Mouse (Mus musculus) frontal cortex, postnatal 10 days (tissue): Measurements from ENCODE around the gene Kdm2b.

Experiments used
- DNase-seq, 2 experiments: peaks; one replicate each; pipeline ENCODE4 v3.0.0; 2022; ENCODE audit warnings: low spot score in 2 of 2, mixed read lengths in 1 of 2

Kdm2b gene

DNA sequence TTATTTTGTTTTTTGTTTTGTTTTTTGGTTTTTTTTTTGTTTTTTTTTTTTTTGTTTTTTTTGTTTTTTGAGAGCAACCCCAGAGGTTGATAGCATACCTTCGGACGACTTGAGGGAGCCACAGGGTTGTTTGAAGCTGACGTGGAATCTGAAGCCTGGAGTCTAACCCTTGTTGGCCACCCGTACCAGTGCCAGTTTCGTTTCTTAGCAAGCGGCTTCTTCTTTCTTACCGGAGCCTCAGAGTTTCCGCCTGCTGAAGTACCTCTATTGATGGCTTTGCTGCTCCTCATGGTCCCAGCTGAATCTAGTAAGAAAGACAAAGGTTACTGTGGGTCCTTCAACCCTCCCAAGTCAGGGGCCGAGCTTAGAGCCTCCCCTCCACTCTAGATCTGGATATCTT, 22.1 kb upstream of the Kdm2b start:
- DNase-seq, result no peak

DNA sequence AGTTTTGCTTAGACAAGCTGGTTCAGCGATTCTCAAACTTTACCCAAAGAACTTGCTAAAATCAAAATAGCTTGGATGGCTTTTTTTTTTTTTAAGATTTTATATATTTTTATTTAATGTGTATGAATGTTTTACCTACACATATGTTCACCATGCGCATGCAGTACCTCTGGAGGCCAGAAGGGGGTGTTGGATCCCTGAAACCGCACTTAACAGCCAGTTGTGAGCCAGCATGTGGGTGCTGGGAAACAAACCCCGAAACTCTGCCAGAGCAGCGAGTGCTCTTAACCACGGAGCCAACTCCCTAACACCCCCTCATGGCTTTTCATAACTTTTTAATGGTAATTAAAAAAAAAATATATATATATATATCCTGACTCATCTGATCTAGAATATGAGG, 21.2 kb upstream of the Kdm2b start:
- DNase-seq, result no peak

DNA sequence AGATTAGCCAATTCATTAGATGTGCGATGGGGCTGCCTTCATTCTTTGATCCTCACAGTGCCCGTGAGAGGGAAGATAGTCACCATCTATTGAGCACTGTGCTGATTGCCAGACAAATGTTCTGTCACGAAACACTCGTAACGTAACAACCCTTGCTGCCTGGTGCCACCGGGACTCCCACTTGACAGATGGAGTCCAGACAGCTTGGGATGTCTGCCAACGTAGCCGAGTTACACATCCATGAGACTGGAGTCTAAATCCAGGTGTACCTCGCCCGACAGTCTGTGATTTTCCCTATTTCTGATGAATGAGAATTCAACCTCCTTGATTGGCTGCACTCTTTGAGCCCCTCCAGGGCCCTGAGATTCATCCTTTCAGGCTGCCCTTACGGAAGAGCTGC, 20.2 kb upstream of the Kdm2b start:
- DNase-seq, result no peak

DNA sequence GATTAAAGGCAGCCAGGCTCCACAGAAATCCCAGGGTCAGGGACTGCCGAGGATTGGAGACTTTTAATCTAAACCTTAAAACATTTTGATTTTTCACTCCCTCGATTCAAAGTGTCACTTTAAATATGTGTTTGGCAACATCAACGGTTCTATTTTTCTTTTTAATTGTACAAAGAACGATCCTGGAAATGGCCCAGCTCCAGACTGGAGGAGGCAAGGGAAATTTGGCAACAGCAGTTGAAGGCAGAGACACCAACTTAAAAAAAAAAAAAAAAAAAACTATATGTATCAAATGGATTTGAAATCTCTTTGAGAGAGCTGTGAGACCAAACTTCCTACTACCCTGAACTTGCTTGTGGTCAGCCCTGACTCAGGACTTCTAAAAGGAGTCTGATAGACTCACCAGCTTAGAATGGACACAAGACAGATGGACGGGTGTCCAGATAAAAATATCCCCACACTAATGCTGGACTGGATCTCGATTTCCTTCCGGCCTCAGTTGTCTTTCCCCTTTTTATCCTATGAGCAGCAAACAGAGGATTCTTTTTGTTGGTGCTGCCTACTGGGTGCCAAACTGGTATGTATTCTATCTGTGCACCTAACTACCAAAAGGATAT, 19.4 kb upstream of the Kdm2b start:
- DNase-seq, result no peak

DNA sequence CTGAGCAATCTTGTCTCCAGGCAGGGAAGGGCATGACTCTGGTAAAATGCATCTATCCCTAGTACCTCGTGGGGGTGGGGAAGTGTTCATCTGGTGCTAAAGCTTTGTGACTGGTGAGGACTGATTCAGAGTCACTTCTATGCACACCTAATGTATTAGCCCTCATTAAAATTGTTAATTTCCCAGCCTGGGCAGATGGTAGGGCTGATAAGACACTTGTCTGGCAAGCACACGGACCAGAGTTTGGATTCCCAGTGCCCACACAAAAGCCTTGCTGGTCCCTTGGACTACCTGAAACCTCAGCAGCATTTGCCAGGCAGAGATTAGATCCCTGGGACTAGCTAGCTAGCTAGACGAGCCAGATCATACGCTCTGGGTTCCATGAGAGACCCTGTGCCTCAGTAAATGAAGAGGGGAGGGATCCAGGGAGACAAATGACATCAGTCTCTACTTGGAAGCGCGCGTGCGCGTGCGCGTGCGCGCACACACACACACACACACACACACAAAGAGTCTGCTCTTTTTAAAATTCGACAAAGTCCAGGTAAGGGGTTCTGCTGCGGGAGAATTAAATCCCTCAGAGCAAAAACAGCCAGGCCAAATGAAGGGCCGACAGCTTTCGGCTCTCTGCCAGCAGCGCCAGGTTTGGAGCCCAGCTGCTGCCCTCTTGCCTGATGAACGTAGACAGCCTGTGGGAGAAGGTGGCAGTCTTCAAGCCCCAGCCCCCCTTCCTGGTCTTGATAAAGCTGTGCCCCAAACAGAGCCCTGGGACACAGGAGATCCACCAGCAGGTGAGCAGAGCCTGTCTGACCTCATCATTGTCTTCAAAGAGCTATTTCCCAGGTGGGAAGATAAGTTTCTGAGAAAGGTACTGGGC, 16.3 kb upstream of the Kdm2b start:
- DNase-seq, result no peak

DNA sequence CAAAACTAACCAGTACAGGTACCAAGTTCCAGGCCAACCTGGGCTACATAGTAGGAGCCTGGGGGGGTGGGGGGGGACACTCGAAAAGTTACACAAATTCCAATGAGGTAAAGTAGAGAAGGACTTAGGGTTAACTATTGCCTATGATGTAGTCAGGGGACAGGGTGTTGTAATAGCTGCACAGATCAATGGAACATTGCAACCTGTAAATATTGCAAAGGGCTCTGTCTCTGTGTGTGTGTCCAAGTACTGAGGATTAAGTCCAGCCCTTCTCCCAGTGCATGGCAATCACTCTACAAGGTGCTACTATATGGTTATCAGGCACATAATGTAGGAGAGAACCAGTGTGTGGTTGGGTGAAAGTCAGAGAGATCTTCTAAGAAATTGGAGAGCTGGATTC, 11.3 kb upstream of the Kdm2b start:
- DNase-seq, result no peak

DNA sequence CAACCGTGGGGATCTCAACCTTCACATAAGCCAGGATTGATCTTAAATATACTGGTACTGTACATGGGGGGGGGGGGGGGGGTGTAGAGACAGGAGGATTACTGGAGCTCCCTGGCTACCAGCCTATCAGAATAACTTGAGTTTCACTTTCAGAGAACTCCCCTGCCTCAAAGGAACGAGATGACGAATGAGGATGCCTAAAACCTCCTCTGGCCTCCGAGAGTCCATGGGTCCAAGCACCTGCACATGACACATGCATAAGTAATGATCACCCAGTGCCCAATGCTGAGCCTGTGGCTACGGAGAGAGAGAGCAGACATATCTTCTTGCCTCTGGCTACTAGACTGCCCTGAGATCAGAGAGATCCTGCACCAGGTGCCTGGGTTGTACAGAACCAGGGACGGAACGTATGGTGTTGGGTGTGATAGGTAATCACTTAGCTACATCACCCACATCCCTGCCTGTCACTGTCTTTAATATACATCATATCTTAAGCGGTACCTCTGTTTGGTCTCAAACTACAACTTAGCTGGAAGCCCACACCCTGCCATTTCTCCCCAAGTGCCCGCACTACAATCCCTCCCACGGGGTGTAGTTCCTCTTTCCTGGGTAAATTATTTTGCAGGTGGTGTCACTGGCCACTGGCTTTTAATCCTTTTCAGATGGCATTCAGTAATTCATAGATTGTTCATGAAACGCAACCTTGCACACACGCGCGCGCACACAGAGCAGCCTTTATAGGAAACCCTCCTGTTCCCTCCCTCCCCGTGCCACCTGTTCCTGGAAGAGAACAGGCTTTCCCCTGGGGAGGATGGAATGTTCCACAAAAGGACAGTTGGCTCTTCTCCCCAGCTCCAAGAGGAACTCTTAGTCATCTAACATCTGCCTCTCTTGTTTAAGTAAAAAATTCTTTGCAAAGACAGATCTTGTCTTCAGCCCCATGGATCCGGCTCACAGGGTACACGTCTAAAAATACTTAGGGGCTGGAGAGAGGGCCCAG, 7.9 kb upstream of the Kdm2b start:
- DNase-seq, result no peak

DNA sequence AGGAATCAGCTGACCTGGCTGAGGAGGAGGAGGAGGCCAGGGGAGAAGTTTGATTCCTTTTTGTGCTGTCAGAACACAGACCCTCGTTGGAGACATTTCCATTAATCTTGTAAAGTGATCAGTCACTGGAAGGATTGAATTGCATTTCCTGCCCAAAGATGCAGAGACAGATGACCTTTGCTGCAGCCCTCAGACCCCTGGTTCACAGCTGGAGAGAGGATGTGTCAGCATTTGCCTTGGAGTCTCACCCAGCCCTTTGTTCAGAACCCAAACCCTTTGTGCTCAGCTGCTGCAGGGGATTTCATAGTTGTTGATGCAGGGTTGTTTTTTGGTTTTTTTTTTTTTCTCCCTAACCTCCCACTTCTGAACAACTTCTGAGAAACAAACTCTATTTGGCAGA, 5.3 kb upstream of the Kdm2b start:
- no peak for DNase-seq

DNA sequence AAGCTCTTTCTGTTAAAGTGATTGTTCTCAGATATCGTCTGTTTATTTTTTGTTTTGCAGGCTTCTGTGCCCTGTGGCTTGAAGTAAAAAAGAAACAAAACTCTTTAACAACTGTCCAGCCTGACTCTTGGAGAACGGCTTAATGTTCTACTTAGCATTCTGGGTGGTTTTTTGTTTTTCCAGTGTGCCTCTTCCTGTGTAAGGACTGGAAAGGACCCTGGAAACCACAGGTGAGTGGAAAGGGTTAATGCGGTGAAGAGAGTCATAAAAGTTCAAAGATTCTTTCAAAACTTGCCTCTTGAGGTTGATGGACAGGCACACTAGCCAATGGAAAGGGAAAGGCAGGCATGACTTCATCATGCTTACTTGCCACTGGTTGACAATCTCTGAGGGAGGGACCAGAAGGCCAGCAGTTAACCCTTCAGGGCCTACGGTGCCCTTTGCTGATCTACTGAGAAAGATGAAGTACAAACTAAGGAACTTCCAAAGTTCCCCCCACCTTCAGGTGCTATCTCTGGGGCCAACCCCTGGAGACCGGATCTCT, 4.8 kb upstream of the Kdm2b start:
- peak; percentile 78 to 82 for DNase-seq

DNA sequence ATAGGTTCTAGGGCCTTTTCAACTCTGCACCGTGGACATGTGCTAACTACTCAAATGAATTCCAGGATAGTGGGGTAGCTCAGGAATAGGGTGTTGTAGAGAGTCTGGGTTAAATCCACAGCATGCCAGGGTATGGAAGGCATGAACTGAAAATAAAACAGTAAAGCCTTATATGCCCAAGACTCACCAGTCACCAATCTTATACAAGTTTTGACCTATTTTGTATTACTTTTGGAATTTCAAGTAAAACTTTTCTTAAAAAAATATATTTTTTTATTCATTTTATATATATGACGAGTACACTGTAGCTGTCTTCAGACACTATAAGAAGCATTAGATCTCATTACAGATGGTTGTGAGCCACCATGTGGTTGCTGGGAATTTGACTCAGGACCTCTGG, 4.2 kb upstream of the Kdm2b start:
- DNase-seq, result no peak

DNA sequence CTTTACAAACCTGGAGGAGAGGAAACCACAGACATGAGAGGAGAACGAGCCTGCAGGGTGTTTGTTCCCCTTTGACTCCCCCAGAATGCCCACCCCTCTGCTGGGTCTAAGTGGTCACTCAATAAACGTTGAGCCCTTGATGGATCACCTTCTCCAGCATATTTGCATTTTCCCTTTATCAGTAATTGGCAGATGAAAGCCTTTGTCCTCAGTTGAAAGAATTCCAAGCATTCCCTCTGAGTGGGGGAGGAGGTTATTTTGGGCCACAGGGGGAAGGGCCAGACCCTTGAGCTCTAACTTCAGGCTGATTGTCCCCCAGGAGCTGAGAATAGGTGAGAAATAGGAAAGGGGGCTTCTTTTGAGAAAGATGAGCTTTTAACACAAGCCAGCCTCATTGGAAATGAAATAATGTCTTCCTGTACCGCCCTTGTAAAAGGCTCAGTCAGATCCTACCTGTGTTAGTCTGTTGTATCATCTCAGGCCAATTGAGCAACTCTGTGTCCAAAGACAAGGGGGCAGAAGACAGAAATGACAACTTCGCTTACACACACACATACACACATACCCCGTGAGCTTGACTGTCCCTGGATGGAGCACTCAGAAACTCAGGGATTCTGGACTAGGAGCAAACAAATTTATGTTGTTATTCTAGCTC, 1.9 kb upstream of the Kdm2b start:
- no peak for DNase-seq

DNA sequence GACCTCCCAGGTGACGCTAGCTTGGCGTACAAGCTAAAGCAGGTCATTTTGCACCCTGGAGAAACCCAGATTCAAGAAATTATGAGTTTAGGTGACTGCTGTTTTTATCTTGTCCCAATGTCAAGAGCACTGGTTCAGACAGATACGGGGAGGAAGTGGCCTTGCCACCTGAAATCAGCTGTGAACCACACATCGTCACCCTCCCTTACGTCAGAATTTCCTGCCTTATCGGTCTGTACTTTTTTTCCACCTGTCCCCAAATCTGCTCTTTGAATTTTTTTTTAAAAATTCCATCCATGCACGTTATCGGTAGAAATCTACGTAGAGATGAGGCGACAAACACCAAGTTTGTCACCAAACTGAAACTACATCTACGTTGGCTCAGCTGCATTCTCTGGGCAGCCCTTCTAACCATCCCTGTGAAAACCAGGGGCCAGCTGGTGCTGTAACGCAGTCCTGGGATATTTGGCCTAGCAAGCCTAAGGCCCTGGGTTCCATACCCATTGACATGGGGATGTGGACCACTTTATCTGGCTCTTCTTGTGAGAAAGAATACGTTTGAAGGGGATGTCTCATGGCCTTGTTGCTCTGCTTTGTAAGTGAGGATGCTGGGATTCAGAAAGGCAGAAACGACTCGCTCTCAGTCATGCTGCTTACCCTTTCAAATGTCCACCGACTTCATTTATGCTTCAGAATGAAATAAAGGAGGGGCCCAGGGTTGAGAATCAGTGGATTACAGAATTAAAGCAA, 963 bp upstream of the Kdm2b start:
- no peak for DNase-seq

DNA sequence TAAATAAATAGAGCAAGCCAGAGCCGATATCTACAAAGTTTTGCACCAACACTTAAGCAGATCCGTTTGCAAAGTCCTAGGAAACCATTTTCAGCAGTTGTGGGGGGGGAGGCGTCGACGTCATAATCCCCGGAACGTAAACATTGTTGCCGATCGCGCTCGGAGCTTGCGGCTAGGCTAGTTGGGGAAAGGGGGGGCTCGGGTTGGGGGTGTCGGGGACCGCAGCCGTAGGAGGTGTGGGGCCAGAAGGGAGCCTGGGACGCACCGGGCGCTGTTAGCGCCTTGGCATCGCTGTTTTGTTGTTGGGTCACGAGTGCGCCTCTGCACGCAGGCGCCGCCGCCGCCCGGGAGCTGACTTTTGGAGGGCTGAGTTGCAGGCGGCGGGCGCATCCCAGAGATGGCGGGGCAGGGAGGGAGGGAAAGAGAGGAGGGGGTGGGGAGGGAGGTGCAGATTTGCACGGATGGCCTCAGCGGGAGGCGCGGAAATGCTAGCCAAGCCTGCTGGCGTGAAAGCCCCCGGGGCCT, 560 bp downstream of the Kdm2b start:
- peak; percentile 63 to 65 for DNase-seq

DNA sequence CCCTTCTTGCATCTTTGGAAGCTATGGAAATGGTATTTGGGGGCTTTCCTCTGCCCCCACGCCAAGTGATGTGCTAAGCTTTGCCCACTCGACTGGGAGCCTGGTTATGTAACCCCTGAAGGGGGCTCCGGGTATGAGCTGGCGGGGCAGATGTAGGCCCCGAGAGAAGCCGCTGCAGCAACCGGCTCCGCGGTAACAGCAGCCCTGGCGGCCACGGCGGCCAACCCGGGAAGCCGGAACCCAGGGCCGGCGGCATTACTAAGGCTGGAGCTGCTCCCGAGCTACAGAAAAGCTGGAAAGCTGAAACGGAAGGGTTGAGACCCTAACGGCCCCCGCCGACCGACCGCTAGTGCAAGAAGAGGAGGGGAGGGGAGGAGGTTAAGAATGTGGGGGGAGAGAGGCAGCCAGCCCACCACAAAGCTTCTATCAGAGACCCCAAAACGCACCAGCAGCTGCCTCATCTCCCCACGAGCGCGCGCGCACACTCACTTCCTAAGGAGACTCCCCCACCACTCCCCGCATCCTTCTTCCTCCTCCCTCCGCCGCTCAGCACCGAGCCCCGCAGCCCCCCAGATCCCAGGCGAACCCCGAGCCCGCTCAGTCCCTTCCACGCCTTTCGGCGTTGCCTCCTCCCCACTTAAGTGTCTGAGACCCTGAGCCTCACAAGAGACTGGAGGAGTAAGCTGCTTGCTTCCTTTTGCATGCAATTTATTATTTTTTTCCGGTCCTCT, 1.4 kb downstream of the Kdm2b start:
- peak in 1 of 2 experiments; percentile 46 for DNase-seq

DNA sequence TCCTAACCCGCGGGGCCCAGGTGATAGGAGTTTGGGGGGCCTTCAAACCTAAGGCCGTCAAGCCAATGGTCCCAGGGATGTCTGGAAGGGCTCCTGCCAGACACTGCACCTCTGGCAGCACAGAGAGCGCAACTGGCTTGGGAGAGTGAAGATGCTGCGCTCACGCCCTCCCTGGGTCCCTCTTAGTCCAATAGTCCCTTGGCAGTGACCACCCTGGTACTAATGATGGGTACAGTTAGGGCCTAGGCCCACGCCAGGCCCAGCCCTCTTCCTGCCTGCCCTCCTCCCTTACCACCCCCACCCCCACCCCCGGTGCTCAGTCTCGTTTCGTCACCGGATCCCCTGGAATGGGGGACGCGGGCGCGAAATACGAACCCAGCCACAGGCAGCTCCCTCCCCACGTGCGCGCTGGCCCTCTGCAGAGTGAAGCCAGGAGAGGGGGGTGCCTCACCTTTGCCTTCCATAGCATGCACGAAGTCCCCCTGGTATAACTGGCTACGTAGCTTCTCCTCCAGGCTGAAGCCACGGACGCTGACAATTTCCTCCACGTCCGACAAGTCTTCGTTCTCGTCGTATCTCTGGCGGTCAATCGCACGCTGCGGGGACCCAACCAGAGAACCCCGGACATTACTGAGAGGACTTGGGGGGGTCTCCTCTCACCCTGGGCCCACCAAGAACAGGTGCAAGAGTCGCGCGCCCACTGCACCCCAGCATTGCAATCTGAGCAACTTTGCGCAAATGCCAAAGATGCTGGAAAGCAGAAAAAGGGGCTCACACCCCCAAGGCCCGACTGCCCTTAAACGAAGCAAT, 2.2 kb downstream of the Kdm2b start:
- peak in 1 of 2 experiments; percentile 43 for DNase-seq

DNA sequence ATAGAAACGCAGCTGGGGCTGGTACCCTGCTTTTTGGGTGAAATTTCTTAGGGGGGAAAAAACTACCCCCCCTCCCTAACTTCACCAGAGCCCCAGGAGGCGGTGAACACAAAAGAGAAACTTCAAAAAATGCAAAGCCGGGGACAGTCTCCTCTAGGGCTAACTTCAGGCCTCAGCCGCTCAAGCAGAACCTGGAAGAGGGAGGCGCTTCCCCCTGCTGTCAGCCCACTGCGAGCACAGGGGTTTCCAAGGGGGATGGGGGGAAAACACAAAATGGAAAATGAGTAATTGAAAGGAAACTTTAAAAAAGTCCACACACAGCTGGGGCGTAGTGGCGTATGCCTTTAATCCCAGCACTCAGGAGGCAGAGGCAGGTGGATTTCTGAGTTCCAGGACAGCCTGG, 3.5 kb downstream of the Kdm2b start:
- DNase-seq, result no peak

DNA sequence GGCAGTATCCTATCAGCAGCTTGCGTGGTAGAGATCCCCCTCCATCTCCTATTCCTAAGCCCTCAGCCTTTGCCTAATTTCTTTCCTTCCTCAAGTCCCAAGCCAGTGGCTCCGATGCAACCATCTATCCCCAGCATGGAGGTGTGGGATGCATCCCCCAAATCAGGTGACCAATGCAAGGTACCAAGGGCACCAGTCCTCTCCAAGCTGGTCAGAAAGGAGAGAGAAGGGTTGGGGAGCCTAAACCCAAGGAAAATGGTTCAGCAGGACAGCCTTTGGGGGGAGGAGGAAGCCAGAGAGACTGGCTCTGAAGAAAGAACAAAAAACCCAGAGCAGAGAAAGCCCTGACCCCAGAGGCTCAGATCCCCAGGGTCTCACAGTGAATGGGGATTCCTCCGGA, 4.3 kb downstream of the Kdm2b start:
- no peak for DNase-seq

DNA sequence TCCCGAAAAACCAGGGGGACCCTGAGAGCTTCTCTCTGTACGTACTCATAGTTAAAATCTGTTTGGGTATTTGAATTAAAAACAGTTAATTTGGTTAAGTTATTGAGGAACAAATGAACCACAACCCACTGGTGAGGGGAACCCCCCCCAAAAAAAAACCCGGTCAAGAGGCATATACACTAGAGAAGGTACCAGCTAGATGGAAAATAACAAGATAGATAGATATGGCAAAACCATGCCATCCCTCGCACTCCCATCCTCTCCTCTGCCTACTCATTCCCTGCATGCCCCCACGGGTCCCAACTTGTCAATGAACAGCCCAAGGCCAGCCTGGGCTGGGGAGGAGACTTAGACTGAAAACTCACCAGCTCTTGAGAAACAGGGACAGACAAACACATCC, 5.1 kb downstream of the Kdm2b start:
- no peak for DNase-seq

DNA sequence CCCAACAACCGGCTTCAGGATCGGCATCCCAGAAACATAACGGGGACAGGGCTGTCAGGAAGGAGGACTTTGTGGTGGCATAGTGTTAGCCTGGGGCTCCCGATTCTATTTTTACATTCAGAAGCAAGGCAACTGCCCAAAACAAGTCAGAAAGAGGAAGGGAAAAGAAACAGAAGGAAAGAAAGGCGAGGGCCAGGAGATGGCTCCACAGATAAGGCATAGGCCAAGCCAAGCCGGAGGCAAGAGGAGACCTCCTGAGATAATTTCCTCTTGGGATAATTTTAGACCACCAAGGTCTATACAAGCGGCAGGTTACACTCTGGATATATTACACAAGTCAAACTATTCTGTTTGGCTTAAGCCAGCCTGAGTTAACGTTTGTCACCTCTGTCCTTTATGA, 10.7 kb downstream of the Kdm2b start:
- DNase-seq, result no peak
